Mouse (Mus musculus): ENCODE data around the gene Mafk.

DNA sequence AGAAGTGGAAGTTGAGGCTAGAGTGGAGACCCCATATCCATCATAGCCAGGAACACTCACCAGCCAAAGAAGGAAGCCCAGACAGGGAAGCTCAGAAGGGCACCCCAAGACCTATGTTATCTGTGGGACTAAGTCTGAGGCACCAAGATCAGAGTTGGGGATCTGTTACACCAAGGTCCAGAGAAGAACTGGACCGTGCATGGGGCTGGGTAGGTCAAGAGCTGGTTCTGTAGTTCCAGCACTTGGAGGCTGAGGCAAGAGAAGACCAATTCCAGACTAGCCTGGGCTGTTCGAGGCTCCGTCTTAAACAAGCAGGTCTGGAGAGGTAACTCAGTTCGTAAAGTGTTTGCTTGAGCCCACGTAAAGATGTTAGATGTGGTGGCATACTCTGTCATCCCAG is 2.8 kb downstream of the Mafk start:
- TF ChIP-seq CTCF (IDR thresholded peaks at IDR 0.05; ENCODE audit: low read depth, low read length) (no peak), POLR2A (IDR thresholded peaks at IDR 0.05; ENCODE audit: insufficient read depth, low read length) (no peak), EP300 (IDR thresholded peaks at IDR 0.05; ENCODE audit: insufficient read depth, low read depth, low read length) (no peak)
